Mouse (Mus musculus): ENCODE results near the gene Gadl1.

DNA sequence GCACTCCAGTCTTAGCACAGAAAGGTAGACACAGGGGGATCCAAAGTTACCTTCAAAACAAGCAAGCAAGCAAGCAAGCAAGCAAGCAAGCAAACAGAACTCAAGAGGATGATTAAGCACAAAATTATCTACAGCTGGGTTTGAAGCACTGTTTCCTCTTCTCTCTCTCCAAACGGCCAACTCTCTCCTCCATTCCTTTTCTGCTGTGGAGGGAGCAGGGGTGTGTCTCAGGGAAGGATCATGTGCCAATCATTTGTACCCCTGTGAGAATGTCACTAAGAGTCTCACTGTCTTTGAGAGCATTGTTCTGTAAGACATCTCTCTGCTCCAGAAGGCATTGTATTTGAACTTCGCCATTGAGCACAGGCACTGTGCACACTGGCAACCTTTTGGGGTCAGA is 27.1 kb downstream of the Gadl1 start:
- TF ChIP-seq GABPA (IDR thresholded peaks at IDR 0.05; ENCODE audit: low read depth, low read length) (no peak), EP300 (IDR thresholded peaks at IDR 0.05; ENCODE audit: low read depth in 1 of 2, low read length in 2 of 2) (no peak), TCF12 (IDR thresholded peaks at IDR 0.05; ENCODE audit: low read depth, low read length) (no peak), JUND (IDR thresholded peaks at IDR 0.05; ENCODE audit: low read depth, low read length) (no peak), CTCF (IDR thresholded peaks at IDR 0.05 in 2 of 3, conservative IDR thresholded peaks at IDR 0.05 in 1 of 3; ENCODE audit: control insufficient read depth in 1 of 3, insufficient read depth in 1 of 3, low read depth in 2 of 3, low read length in 3 of 3, poor library complexity in 1 of 3, severe bottlenecking in 1 of 3) (no peak), KAT2A (conservative IDR thresholded peaks at IDR 0.05; ENCODE audit: low read depth, low read length) (no peak), MXI1 (IDR thresholded peaks at IDR 0.05; ENCODE audit: low read depth, low read length) (no peak), POLR2AphosphoS2 (IDR thresholded peaks at IDR 0.05; ENCODE audit: low read length) (no peak), POLR2A (IDR thresholded peaks at IDR 0.05; ENCODE audit: control insufficient read depth in 1 of 2, insufficient read depth in 1 of 2, low read depth in 1 of 2, low read length in 2 of 2, poor library complexity in 1 of 2) (no peak), SIN3A (IDR thresholded peaks at IDR 0.05; ENCODE audit: low read length) (no peak), BHLHE40 (IDR thresholded peaks at IDR 0.05; ENCODE audit: borderline replicate concordance, low read depth, low read length) (no peak)
